Mouse (Mus musculus) central nervous system, embryonic 11.5 days (tissue): Measurements from ENCODE around the gene Vmn2r61. TPM values are rescaled to one million over a fixed set of nuclear protein-coding genes. Genes with fewer than 3 reads are reported as not detected.

Source experiments
- polyA plus RNA-seq: library from polyadenylated mRNA; depleted of rRNA; stranded (reverse); fragments of >200 nt; gene quantifications from 2 replicates; pipeline ENCODE4 v1.2.3, GENCODE M21; 2012; rRNA removed

The Vmn2r61 gene
- not detected in 2 replicates for polyA plus RNA-seq

DNA sequence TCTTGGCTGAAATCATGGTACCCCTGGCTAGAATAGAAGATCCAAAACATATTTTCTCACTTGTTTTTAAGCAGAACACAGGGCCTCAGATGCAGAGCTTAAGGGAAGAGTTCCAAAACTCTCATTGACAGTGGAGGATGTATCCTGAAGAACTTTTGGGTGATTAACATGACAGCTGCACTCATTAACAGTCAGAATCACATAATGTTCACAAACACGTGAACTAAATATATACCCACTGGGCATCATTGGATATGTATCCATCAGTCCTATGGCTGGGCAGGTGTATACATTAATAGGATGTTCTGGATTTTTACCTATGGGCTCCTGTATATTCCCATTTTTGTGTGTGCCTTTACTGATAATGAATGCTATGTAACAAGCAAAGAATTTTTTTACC is at the start of gene Vmn2r61:
Gene Vmn2r61, plus strand, starts transcription at position 301 of the 400 bp plus-strand sequence.

Other genes starting within 250 kb of the Vmn2r61 start
- not detected in 2 replicates for gene Vmn2r59, start 201.0 kb upstream of the Vmn2r61 start, polyA plus RNA-seq
- 0.01 TPM in 1 of 2 replicates, not detected in the other for gene Vmn2r60, start 152.3 kb upstream of the Vmn2r61 start, polyA plus RNA-seq
- not detected in 2 replicates for gene 4933421I07Rik, start 188.1 kb downstream of the Vmn2r61 start, polyA plus RNA-seq
- gene Zfp141, start 245.7 kb downstream of the Vmn2r61 start, polyA plus RNA-seq: 11.6 and 17.2 TPM in 2 replicates